Mouse (Mus musculus) erythroblast, embryonic 14.5 days (primary cell): Measurements from ENCODE around the gene Il18bp.

ENCODE experiments used
- GATA1 ChIP-seq: IDR thresholded peaks from 2 replicates; pipeline ENCODE4 v1.6.1; 2012; ENCODE audit warnings: low read length, inconsistent platforms, mixed read lengths
- TAL1 ChIP-seq: IDR thresholded peaks from 3 replicates; pipeline ENCODE4 v1.6.1; 2012; ENCODE audit warnings: low read length, inconsistent platforms, mixed read lengths

- no peak for TF ChIP-seq GATA1
- no peak for TF ChIP-seq TAL1
Observed at GRCm38 (mm10) chr7:102034904-102035303, 16.4 kb upstream of the Il18bp start.
